Mouse (Mus musculus) stomach, embryonic 16.5 days (tissue): ENCODE measurements at regions not wholly inside any gene's neighbourhood (a gene's known extent, or its start where the extent isn't known, plus 50 kb on each side); places are given as distances from the start of the nearest gene placed in this dataset.

Source experiments
- ATAC-seq: fragments of 200-750 bp; cut with Nextera tagmentation; 2 replicates; pipeline ENCODE4 v1.8.0; 2017; ENCODE audit warnings: moderate number of reproducible peaks, moderate TSS enrichment; ENCODE audit not compliant: insufficient read depth, low FRiP score
- H3K27ac ChIP-seq: fragments of 300-500 bp; sonication (generic); 2 replicates; pipeline ENCODE4 v1.5.1; 2014; ENCODE audit warnings: low read length
- H3K27me3 ChIP-seq: fragments of 300-500 bp; sonication (generic); 2 replicates; pipeline ENCODE4 v1.6.1; 2014; ENCODE audit warnings: low read length, control low read depth, mixed read lengths; ENCODE audit not compliant: control insufficient read depth, insufficient read depth
- H3K36me3 ChIP-seq: fragments of 300-500 bp; sonication (generic); 2 replicates; pipeline ENCODE4 v1.6.1; 2014; ENCODE audit warnings: low read length; ENCODE audit not compliant: control insufficient read depth, insufficient read depth
- H3K4me1 ChIP-seq: fragments of 300-500 bp; sonication (generic); 2 replicates; pipeline ENCODE4 v1.6.1; 2014; ENCODE audit warnings: low read length, control low read depth, mixed read lengths; ENCODE audit not compliant: control insufficient read depth, insufficient read depth
- H3K4me2 ChIP-seq: fragments of 300-500 bp; sonication (generic); 2 replicates; pipeline ENCODE4 v1.6.1; 2014; ENCODE audit warnings: low read depth, low read length, mixed read lengths
- H3K4me3 ChIP-seq: fragments of 300-500 bp; sonication (generic); replicated peaks from 2 replicates; pipeline ENCODE4 v1.5.1; 2014; ENCODE audit warnings: mild to moderate bottlenecking, low read length
- H3K9ac ChIP-seq: fragments of 300-500 bp; sonication (generic); 2 replicates; pipeline ENCODE4 v1.6.1; 2014; ENCODE audit warnings: low read length
- H3K9me3 ChIP-seq: fragments of 300-500 bp; sonication (generic); replicated peaks from 2 replicates; pipeline ENCODE4 v1.6.1; 2016; ENCODE audit warnings: low read length, control low read depth; ENCODE audit not compliant: control insufficient read depth
- WGBS: fragments of 180-500 bp; shearing (Covaris S2); extraction: QIAGEN DNeasy Blood & Tissue Kit; methylation state at CpG from one replicate; pipeline ENCODE4 v1.1.7; 2014; 5-methylcytosine and 5-hydroxymethylcytosine counted together

GRCm38 (mm10) chr13:75578971-75579370, 127.6 kb upstream of the Ell2 start:
- no peaks in the 10 kb centered on the region for H3K9me3 ChIP-seq
- no peak overlapping the region for H3K4me3 ChIP-seq
- H3K9ac ChIP-seq, result no peak overlapping the region
- H3K36me3 ChIP-seq, result no peaks in the 10 kb centered on the region
- ATAC-seq, result no peak
- H3K27me3 ChIP-seq, result no peaks in the 10 kb centered on the region
- no peaks in the 10 kb centered on the region for H3K4me1 ChIP-seq
- H3K27ac ChIP-seq, result no peak overlapping the region
- 63% methylated on average over 1 of the region's 1 CpGs for WGBS
- no peak overlapping the region for H3K4me2 ChIP-seq

- Histone ChIP-seq H3K4me3 (no peak overlapping the region), H3K9me3 (no peaks in the 10 kb centered on the region), H3K9ac (no peak overlapping the region), H3K27ac (no peak overlapping the region), H3K27me3 (no peaks in the 10 kb centered on the region), H3K4me2 (no peak overlapping the region), H3K36me3 (no peaks in the 10 kb centered on the region), H3K4me1 (no peaks in the 10 kb centered on the region)
- ATAC-seq, result no peak
- 53% methylated on average over 2 of the region's 2 CpGs for WGBS
These were observed 115.7 kb upstream of the Ell2 start for GRCm38 (mm10) chr13:75590836-75591235.

GRCm38 (mm10) chr13:75596856-75597255, 109.7 kb upstream of the Ell2 start:
- no peaks in the 10 kb centered on the region for H3K4me1 ChIP-seq
- no peaks in the 10 kb centered on the region for H3K27me3 ChIP-seq
- H3K4me3 ChIP-seq, result no peak overlapping the region
- 82% methylated on average over 2 of the region's 2 CpGs for WGBS
- ATAC-seq, result no peak
- no peak overlapping the region for H3K27ac ChIP-seq
- no peak overlapping the region for H3K4me2 ChIP-seq
- no peaks in the 10 kb centered on the region for H3K9me3 ChIP-seq
- H3K9ac ChIP-seq, result no peak overlapping the region
- no peaks in the 10 kb centered on the region for H3K36me3 ChIP-seq

- no peaks in the 10 kb centered on the region for H3K27me3 ChIP-seq
- H3K9me3 ChIP-seq, result no peaks in the 10 kb centered on the region
- H3K4me2 ChIP-seq, result no peak overlapping the region
- no peak for ATAC-seq
- H3K36me3 ChIP-seq, result no peaks in the 10 kb centered on the region
- H3K9ac ChIP-seq, result no peak overlapping the region
- H3K4me3 ChIP-seq, result no peak overlapping the region
- no peak overlapping the region for H3K27ac ChIP-seq
- H3K4me1 ChIP-seq, result no peaks in the 10 kb centered on the region
These were observed 108.4 kb upstream of the Ell2 start for GRCm38 (mm10) chr13:75598186-75598585.

GRCm38 (mm10) chr13:75598675-75599074, 107.9 kb upstream of the Ell2 start:
- no peaks in the 10 kb centered on the region for H3K4me1 ChIP-seq
- H3K9me3 ChIP-seq, result no peaks in the 10 kb centered on the region
- no peaks in the 10 kb centered on the region for H3K36me3 ChIP-seq
- H3K4me3 ChIP-seq, result no peak overlapping the region
- no peak overlapping the region for H3K4me2 ChIP-seq
- no peak for ATAC-seq
- H3K27me3 ChIP-seq, result no peaks in the 10 kb centered on the region
- H3K27ac ChIP-seq, result no peak overlapping the region
- H3K9ac ChIP-seq, result no peak overlapping the region
- 96% methylated on average over 1 of the region's 1 CpGs for WGBS

- Histone ChIP-seq H3K9me3 (no peaks in the 10 kb centered on the region), H3K4me2 (no peak overlapping the region), H3K27ac (no peak overlapping the region), H3K4me3 (no peak overlapping the region), H3K36me3 (no peaks in the 10 kb centered on the region), H3K27me3 (no peaks in the 10 kb centered on the region), H3K4me1 (no peaks in the 10 kb centered on the region), H3K9ac (no peak overlapping the region)
- 66% methylated on average over 3 of the region's 3 CpGs for WGBS
- ATAC-seq, result no peak
These were observed 83.3 kb upstream of the Ell2 start for GRCm38 (mm10) chr13:75623229-75623628.

- Histone ChIP-seq H3K9me3 (no peaks in the 10 kb centered on the region), H3K27me3 (no peaks in the 10 kb centered on the region), H3K4me3 (no peak overlapping the region), H3K27ac (no peak overlapping the region), H3K9ac (no peak overlapping the region), H3K4me2 (no peak overlapping the region), H3K36me3 (no peaks in the 10 kb centered on the region), H3K4me1 (no peaks in the 10 kb centered on the region)
- 78% methylated on average over 1 of the region's 1 CpGs for WGBS
- no peak for ATAC-seq
These were observed 79.2 kb upstream of the Ell2 start for GRCm38 (mm10) chr13:75627405-75627804.

- no peak overlapping the region for H3K9ac ChIP-seq
- ATAC-seq, result no peak
- 85% methylated on average over 1 of the region's 1 CpGs for WGBS
- no peak overlapping the region for H3K4me3 ChIP-seq
- H3K4me2 ChIP-seq, result no peak overlapping the region
- H3K36me3 ChIP-seq, result no peaks in the 10 kb centered on the region
- H3K27ac ChIP-seq, result no peak overlapping the region
- H3K27me3 ChIP-seq, result no peaks in the 10 kb centered on the region
- H3K9me3 ChIP-seq, result no peaks in the 10 kb centered on the region
- no peaks in the 10 kb centered on the region for H3K4me1 ChIP-seq
These were observed 75.5 kb upstream of the Ell2 start for GRCm38 (mm10) chr13:75631048-75631447.

- no peak for ATAC-seq
- no peaks in the 10 kb centered on the region for H3K27me3 ChIP-seq
- no peak overlapping the region for H3K9ac ChIP-seq
- H3K36me3 ChIP-seq, result no peaks in the 10 kb centered on the region
- no peak overlapping the region for H3K4me2 ChIP-seq
- 53% methylated on average over 1 of the region's 1 CpGs for WGBS
- no peak overlapping the region for H3K27ac ChIP-seq
- H3K4me1 ChIP-seq, result no peaks in the 10 kb centered on the region
- H3K4me3 ChIP-seq, result no peak overlapping the region
- no peaks in the 10 kb centered on the region; the same call in 1 of the 2 replicates for H3K9me3 ChIP-seq
These were observed 59.0 kb upstream of the Ell2 start for GRCm38 (mm10) chr13:75647513-75647912.

GRCm38 (mm10) chr13:75651941-75652340, 54.6 kb upstream of the Ell2 start:
- no peak overlapping the region for H3K9ac ChIP-seq
- no peak overlapping the region for H3K4me3 ChIP-seq
- H3K27me3 ChIP-seq, result no peaks in the 10 kb centered on the region
- WGBS, result 32% methylated on average over 3 of the region's 3 CpGs
- H3K4me1 ChIP-seq, result no peaks in the 10 kb centered on the region
- H3K36me3 ChIP-seq, result no peaks in the 10 kb centered on the region
- no peak for ATAC-seq
- no peak overlapping the region for H3K4me2 ChIP-seq
- no peak overlapping the region for H3K27ac ChIP-seq
- no peaks in the 10 kb centered on the region for H3K9me3 ChIP-seq
